Mouse (Mus musculus) ES-CJ7 (cell line): Measurements from ENCODE around the gene Ermn.
A peak's percentile ranks its signal among the peaks of the same experiment; 100 is the strongest.

Experiments
- DNase-seq: peaks from one replicate; pipeline ENCODE4 v3.0.0; 2011; ENCODE audit warnings: low read depth, low spot score

The Ermn gene

GRCm38 (mm10) chr2:58052821-58053581, at the start of gene Ermn:
Ermn (minus strand) TSS chr2:58052864.
- DNase-seq = no peak

DNA sequence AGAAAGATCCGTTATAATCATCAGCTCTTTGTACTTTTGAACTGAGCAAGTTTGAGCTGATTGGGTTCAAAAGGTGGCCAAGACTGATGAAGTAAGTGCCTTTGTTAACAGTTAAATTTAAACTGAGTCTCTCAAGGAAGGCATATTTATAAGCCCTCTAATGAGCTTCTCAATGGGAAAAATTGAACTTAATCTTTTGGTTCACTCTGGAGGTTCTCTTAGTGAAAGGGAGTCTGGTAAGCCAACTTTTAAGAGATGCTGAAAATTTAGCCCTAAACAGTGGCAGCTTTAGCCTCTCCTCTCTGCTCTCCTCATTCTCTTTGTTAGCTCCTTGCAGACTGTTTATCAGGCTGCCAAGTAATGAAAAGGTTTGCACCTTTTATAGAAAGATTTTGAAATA, 42.2 kb upstream of the Ermn start:
- no peak for DNase-seq

DNA sequence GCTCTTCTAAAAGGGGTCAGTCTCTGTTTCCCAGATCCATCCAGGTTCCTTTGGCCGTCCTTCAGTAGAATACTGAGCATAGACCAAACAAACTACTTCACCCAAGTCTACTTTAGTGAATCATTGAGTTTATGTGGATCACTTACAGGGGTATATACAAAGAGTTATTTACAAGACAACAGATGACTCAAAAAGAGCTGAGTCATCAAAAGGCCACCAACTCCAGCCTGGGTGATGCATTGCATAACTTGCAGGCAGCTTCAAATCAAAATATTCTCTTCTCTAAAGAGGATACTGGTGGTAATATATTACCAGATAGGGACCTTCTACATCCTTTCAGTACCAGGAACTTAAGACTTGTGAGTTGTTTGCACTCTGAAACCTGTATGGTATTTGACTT, 33.8 kb upstream of the Ermn start:
- no peak for DNase-seq

GRCm38 (mm10) chr2:58079849-58080248, 27.2 kb upstream of the Ermn start:
- DNase-seq = no peak

- DNase-seq = peak; percentile 57
These were observed 2.7 kb upstream of the Ermn start for GRCm38 (mm10) chr2:58055383-58055782.

DNA sequence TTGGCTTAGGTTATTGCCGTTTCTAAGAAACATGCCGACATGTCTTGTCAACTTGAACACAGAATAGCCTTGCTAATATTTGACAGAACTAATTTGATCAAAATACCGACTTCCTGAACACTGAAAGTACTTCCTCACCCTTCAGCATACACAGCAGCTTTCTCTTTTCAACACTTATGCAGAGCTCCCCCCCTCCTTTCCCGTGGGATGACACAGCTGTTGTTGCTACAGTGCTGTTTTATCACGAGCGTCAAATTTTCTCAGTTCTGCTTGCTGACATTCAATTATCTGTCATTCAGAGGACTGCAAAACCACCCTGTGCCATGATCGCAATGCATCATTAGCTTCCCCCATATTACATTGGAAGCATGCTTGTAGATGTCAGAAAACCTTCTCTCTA, 10.8 kb downstream of the Ermn start:
- no peak for DNase-seq

DNA sequence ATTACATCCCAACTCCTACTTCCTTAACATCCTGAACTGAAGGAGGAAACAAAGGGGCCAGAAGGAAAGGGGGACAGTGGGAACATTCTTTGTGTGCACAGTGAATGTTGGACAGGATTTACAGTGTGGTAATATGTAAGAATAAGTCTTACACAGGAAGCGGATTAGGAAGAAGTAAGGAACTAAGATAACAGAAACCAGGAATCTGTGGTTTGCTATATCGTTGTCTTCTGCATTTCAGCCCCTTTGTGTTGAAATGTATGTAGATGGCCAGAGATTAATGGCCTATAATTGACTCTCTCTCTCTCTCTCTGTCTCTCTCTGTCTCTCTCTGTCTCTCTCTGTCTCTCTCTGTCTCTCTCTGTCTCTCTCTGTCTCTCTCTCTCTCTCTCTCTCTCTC, 15.7 kb downstream of the Ermn start:
- no peak for DNase-seq

DNA sequence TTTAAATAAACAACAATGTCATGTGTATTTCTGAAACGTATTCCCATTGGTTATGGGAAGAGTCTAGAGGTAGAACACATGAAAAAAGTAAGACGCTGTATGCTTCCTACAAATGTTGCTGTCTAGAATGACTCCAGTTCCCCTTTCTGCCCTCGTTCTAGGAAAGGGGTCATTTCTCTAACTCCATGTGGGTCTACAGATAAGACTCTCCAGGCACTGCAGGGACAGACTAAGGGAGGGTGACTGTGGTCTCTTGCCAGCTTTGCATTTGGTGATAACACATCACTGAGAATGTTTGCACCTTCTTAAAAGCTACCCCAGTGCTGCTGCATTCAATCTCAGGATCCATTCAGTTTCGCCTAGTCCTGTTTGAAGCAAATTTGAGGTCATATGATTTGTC, 17.0 kb downstream of the Ermn start:
- no peak for DNase-seq

GRCm38 (mm10) chr2:58031431-58031830, 21.2 kb downstream of the Ermn start:
- no peak for DNase-seq

GRCm38 (mm10) chr2:58029404-58029803, 23.3 kb downstream of the Ermn start:
- DNase-seq = peak; percentile 65

DNA sequence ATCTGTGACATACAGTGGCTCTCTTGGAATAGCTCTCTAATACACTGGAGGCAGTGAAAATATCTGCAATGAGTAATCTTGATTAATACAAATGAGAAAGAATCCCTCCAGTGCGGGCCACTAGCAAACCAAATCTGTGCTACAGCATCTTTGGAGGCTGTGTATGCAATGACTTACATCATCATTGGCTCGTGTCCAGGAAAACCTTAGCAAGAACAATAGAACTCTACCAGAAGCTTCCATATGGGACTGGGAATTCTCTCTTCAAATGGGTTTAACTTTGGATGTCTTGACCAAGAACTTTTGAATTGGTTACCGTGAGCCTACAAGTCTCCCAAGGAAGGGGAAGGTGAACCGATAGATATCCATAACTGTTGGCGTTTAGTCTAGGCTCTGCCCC, 25.9 kb downstream of the Ermn start:
- DNase-seq = no peak

DNA sequence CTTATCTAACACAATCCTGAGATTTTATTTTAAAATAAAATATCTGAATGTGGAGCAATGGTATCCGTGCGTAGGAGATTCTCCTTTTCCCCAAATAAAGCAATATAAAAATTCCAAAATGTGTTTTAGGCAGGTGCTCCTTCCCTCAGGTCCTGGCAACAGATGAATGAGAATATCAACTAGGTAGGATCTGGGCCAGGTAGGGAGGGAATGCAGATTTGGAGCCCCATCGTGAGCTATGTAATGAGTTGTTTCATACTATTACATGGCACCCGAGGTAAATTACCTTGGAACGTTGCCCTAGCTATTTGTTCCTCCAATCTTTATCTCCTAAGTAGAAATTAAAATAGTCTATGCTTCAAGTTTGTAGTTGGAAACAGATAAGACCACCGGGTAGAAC, 29.1 kb downstream of the Ermn start:
- no peak for DNase-seq

- DNase-seq = no peak
These were observed 45.6 kb downstream of the Ermn start for GRCm38 (mm10) chr2:58007081-58007480.

GRCm38 (mm10) chr2:58001497-58001896, 51.2 kb downstream of the Ermn start:
- DNase-seq = no peak

GRCm38 (mm10) chr2:57997752-57998430, 54.8 kb downstream of the Ermn start, which contains the start of gene Galnt5:
Galnt5 (plus strand) TSS chr2:57997884.
- no peak for DNase-seq
